Mouse (Mus musculus) liver, embryonic 14.5 days (tissue): ENCODE measurements around the gene Khsrp. TPM values are rescaled to one million over a fixed set of nuclear protein-coding genes. Genes with fewer than 3 reads are reported as not detected.

Source experiments
- ATAC-seq: fragments of 200-750 bp; cut with Nextera tagmentation; 2 replicates; pipeline ENCODE4 v1.8.0; 2017; ENCODE audit warnings: moderate number of reproducible peaks, mild to moderate bottlenecking, moderate library complexity; ENCODE audit not compliant: insufficient read depth
- DNase-seq, 3 experiments: peaks; one replicate each; pipeline ENCODE4 v3.0.0-alpha.2; 2012 to 2013; ENCODE audit warnings: low read depth in 3 of 3, low spot score in 3 of 3
- H3K27ac ChIP-seq: fragments of 300-500 bp; sonication (generic); 2 replicates; pipeline ENCODE4 v1.5.1; 2014; ENCODE audit warnings: moderate library complexity, mild to moderate bottlenecking, control low read depth, inconsistent platforms
- H3K27me3 ChIP-seq: fragments of 300-500 bp; sonication (generic); 2 replicates; pipeline ENCODE4 v1.6.1; 2014; ENCODE audit warnings: mild to moderate bottlenecking, low read length, moderate library complexity; ENCODE audit not compliant: control insufficient read depth, insufficient read depth
- H3K36me3 ChIP-seq: fragments of 300-500 bp; sonication (generic); replicated peaks from 2 replicates; pipeline ENCODE4 v1.6.1; 2014; ENCODE audit warnings: low read depth; ENCODE audit not compliant: control insufficient read depth, insufficient read depth
- H3K4me1 ChIP-seq, 2 experiments: fragments of 200-500 bp in 1 of 2; fragments of 300-500 bp in 1 of 2; sonication (generic) in 1 of 2; replicated peaks; 2 replicates each; pipeline ENCODE4 v1.6.1; 2012 to 2014; ENCODE audit warnings: antibody characterized with exemption in 1 of 2, inconsistent platforms in 1 of 2, low read length in 1 of 2; ENCODE audit not compliant: control insufficient read depth in 2 of 2, insufficient read depth in 2 of 2
- H3K4me2 ChIP-seq: fragments of 300-500 bp; sonication (generic); 2 replicates; pipeline ENCODE4 v1.6.1; 2014; ENCODE audit warnings: low read depth, mild to moderate bottlenecking, control low read depth, moderate library complexity
- H3K4me3 ChIP-seq, 2 experiments: fragments of 200-500 bp in 1 of 2; fragments of 300-500 bp in 1 of 2; sonication (generic) in 1 of 2; 2 replicates each; pipeline ENCODE4 v1.5.1; 2012 to 2014; ENCODE audit warnings: low read depth in 2 of 2, low read length in 2 of 2, mild to moderate bottlenecking in 2 of 2, control low read depth in 1 of 2, inconsistent platforms in 1 of 2, moderate library complexity in 1 of 2; ENCODE audit not compliant: insufficient read depth in 1 of 2
- H3K9ac ChIP-seq: fragments of 300-500 bp; sonication (generic); replicated peaks from 2 replicates; pipeline ENCODE4 v1.6.1; 2014; ENCODE audit warnings: mild to moderate bottlenecking, control low read depth, moderate library complexity
- H3K9me3 ChIP-seq: fragments of 300-500 bp; sonication (generic); 2 replicates; pipeline ENCODE4 v1.6.1; 2016; ENCODE audit warnings: low read length, mixed read lengths; ENCODE audit not compliant: control insufficient read depth
- CTCF ChIP-seq: IDR thresholded peaks from 2 replicates; pipeline ENCODE4 v1.5.1; 2016; ENCODE audit warnings: antibody characterized with exemption, low read depth, control low read depth
- EP300 ChIP-seq: IDR thresholded peaks from 2 replicates; pipeline ENCODE4 v1.6.1; 2016; ENCODE audit warnings: antibody characterized with exemption, low read depth
- WGBS: fragments of 180-500 bp; shearing (Covaris S2); extraction: QIAGEN DNeasy Blood & Tissue Kit; methylation state at CpG from one replicate; pipeline ENCODE4 v1.1.7; 2014; ENCODE audit not compliant: insufficient replicate concordance; 5-methylcytosine and 5-hydroxymethylcytosine counted together
- polyA plus RNA-seq, 2 experiments: library from polyadenylated mRNA; depleted of rRNA in 1 of 2; stranded (reverse) in 1 of 2; unstranded in 1 of 2; fragments of >200 nt; fragmentation: Nextera tagmentation in 1 of 2; extraction: Ambion mirVana in 1 of 2; gene quantifications; 2 replicates each; pipeline versions ENCODE4 v1.2.1 to v1.2.3; 2012 to 2014

Gene Khsrp
- polyA plus RNA-seq, 2 experiments = 24.1 to 33.6 TPM

GRCm38 (mm10) chr17:57061069-57061468 lies 29.7 kb upstream of the Khsrp start:
- Histone ChIP-seq H3K4me3 (no peak overlapping the region), H3K4me1 (peaks cover 5 to 6% of the 10 kb centered on the region in 2 experiments; a peak in 3 of 4 replicates), H3K9me3 (no peaks in the 10 kb centered on the region), H3K27me3 (peaks cover 34% of the 10 kb centered on the region), H3K27ac (no peak overlapping the region), H3K4me2 (peak overlapping the region; percentile 96), H3K9ac (no peak overlapping the region), H3K36me3 (no peaks in the 10 kb centered on the region)
- TF ChIP-seq CTCF (no peak), EP300 (no peak)
- DNase-seq (no peak), ATAC-seq (no peak)
- WGBS = 32% methylated on average over 10 of the region's 10 CpGs

GRCm38 (mm10) chr17:57060231-57060801 lies 29.0 kb upstream of the Khsrp start:
- peak overlapping the region; percentile 54 to 63 for H3K4me3 ChIP-seq
- ATAC-seq (peak; percentile 78), DNase-seq (peak; percentile 78 to 87 (median 83))
- H3K9me3 ChIP-seq = no peaks in the 10 kb centered on the region
- peaks cover 5 to 6% of the 10 kb centered on the region in 2 experiments; a peak in 3 of 4 replicates for H3K4me1 ChIP-seq
- H3K27ac ChIP-seq = no peak overlapping the region
- H3K9ac ChIP-seq = no peak overlapping the region; the same call in 1 of the 2 replicates
- no peaks in the 10 kb centered on the region for H3K36me3 ChIP-seq
- H3K27me3 ChIP-seq = peaks cover 34% of the 10 kb centered on the region
- H3K4me2 ChIP-seq = peak overlapping the region; percentile 96
- TF ChIP-seq CTCF (peak; percentile 83), EP300 (no peak)
- under 1% methylated on average over 44 of the region's 44 CpGs for WGBS

- H3K4me2 ChIP-seq = peak within 1 kb of the TSS; percentile 96
- no peaks in the 10 kb centered on the region for H3K36me3 ChIP-seq
- H3K27ac ChIP-seq = no peak within 1 kb of the TSS
- H3K4me3 ChIP-seq = peak within 1 kb of the TSS; percentile 54 to 63
- TF ChIP-seq CTCF = no peak
- TF ChIP-seq EP300 = no peak
- peaks cover 34% of the 10 kb centered on the region for H3K27me3 ChIP-seq
- no peaks in the 10 kb centered on the region for H3K9me3 ChIP-seq
- ATAC-seq = peak; percentile 19; the same call in 1 of the 2 replicates
- peaks cover 5 to 6% of the 10 kb centered on the region in 2 experiments; a peak in 3 of 4 replicates for H3K4me1 ChIP-seq
- H3K9ac ChIP-seq = peak within 1 kb of the TSS; percentile 52
- no peak for DNase-seq
- under 1% methylated on average over 36 of the region's 45 CpGs for WGBS
Measured at GRCm38 (mm10) chr17:57059486-57059977, 28.2 kb upstream of the Khsrp start, which contains the start of gene Slc25a23. Gene Slc25a23, minus strand, starts transcription at chr17:57059863.

GRCm38 (mm10) chr17:57058891-57059485 lies 27.7 kb upstream of the Khsrp start, which contains the start of gene Crb3:
Gene Crb3, plus strand, starts transcription at chr17:57059105.
- Histone ChIP-seq H3K36me3 (no peaks in the 10 kb centered on the region), H3K9me3 (no peaks in the 10 kb centered on the region), H3K4me2 (peak within 1 kb of the TSS; percentile 96), H3K27me3 (peaks cover 34% of the 10 kb centered on the region), H3K27ac (no peak within 1 kb of the TSS), H3K4me3 (peak within 1 kb of the TSS; percentile 54 to 63), H3K9ac (peak within 1 kb of the TSS; percentile 52), H3K4me1 (peaks cover 5 to 6% of the 10 kb centered on the region in 2 experiments; a peak in 3 of 4 replicates)
- 7% methylated on average over 20 of the region's 22 CpGs for WGBS
- ATAC-seq (no peak), DNase-seq (no peak)
- no peak for TF ChIP-seq CTCF

DNA sequence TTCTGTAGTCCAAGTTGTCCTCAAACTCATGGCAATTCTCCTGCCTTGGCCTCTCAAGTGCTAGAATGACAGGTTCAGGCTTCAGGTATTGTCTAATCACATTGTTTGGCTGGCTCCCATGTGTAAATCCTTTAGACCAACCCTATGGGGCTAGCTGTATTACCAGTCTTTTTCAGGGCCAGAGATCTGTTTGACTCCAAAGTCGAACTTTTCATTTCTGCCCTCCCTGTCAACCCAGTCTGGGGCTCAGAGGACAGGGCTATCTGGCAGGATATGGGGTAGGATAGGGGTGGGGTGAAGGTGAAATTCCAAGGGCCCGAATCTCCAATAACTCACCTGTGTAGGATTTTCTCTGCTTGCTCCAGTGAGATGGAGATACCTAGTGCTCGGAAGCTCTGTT lies 24.9 kb upstream of the Khsrp start:
- Histone ChIP-seq H3K4me1 (peaks cover 5 to 6% of the 10 kb centered on the region in 2 experiments; a peak in 3 of 4 replicates), H3K4me2 (no peak overlapping the region), H3K9ac (no peak overlapping the region), H3K4me3 (no peak overlapping the region), H3K27ac (no peak overlapping the region), H3K9me3 (no peaks in the 10 kb centered on the region), H3K36me3 (no peaks in the 10 kb centered on the region), H3K27me3 (peaks cover 11% of the 10 kb centered on the region)
- DNase-seq = no peak
- 54% methylated on average over 3 of the region's 3 CpGs for WGBS
- TF ChIP-seq CTCF = no peak
- no peak for ATAC-seq
